Mouse (Mus musculus) hindbrain, embryonic 11.5 days (tissue): Measurements from ENCODE around the gene Wfikkn1. TPM values are rescaled to one million over a fixed set of nuclear protein-coding genes. Genes with fewer than 3 reads are reported as not detected.
A peak's percentile ranks its signal among the peaks of the same experiment; 100 is the strongest.

ENCODE experiments used
- ATAC-seq: fragments of 200-750 bp; cut with Nextera tagmentation; 2 replicates; pipeline ENCODE4 v1.8.0; 2017; ENCODE audit warnings: mild to moderate bottlenecking, moderate TSS enrichment, moderate library complexity; ENCODE audit not compliant: low FRiP score
- DNase-seq: peaks from one replicate; pipeline ENCODE4 v3.0.0-alpha.2; 2015; ENCODE audit warnings: low spot score
- H3K27ac ChIP-seq: fragments of 300-500 bp; sonication (generic); 2 replicates; pipeline ENCODE4 v1.5.1; 2014; ENCODE audit warnings: mild to moderate bottlenecking, low read depth, low read length
- H3K27me3 ChIP-seq: fragments of 300-500 bp; sonication (generic); 2 replicates; pipeline ENCODE4 v1.6.1; 2014; ENCODE audit warnings: mild to moderate bottlenecking, low read length, moderate library complexity, mixed read lengths; ENCODE audit not compliant: control insufficient read depth, insufficient read depth
- H3K36me3 ChIP-seq: fragments of 300-500 bp; sonication (generic); 2 replicates; pipeline ENCODE4 v1.6.1; 2014; ENCODE audit warnings: mild to moderate bottlenecking, low read length, moderate library complexity, mixed read lengths; ENCODE audit not compliant: control insufficient read depth, insufficient read depth
- H3K4me1 ChIP-seq: fragments of 300-500 bp; sonication (generic); replicated peaks from 2 replicates; pipeline ENCODE4 v1.6.1; 2014; ENCODE audit warnings: low read length, mixed read lengths; ENCODE audit not compliant: control insufficient read depth, insufficient read depth
- H3K4me2 ChIP-seq: fragments of 300-500 bp; sonication (generic); replicated peaks from 2 replicates; pipeline ENCODE4 v1.6.1; 2014; ENCODE audit warnings: mild to moderate bottlenecking, low read depth, low read length
- H3K4me3 ChIP-seq: fragments of 300-500 bp; sonication (generic); 2 replicates; pipeline ENCODE4 v1.5.1; 2014; ENCODE audit warnings: low read depth, low read length
- H3K9ac ChIP-seq: fragments of 300-500 bp; sonication (generic); 2 replicates; pipeline ENCODE4 v1.6.1; 2014; ENCODE audit warnings: low read depth, low read length
- H3K9me3 ChIP-seq: fragments of 300-500 bp; sonication (generic); 2 replicates; pipeline ENCODE4 v1.6.1; 2016; ENCODE audit warnings: low read length; ENCODE audit not compliant: control insufficient read depth
- WGBS: fragments of 180-500 bp; shearing (Covaris S2); extraction: QIAGEN DNeasy Blood & Tissue Kit; methylation state at CpG from one replicate; pipeline ENCODE4 v1.1.7; 2014; 5-methylcytosine and 5-hydroxymethylcytosine counted together
- polyA plus RNA-seq: library from polyadenylated mRNA; unstranded; fragments of >200 nt; fragmentation: Nextera tagmentation; extraction: Ambion mirVana; gene quantifications from 2 replicates; pipeline ENCODE4 v1.2.1, GENCODE M21; 2014

The Wfikkn1 gene
- polyA plus RNA-seq, 1 experiment from 2014 or later, result 0.71 TPM

DNA sequence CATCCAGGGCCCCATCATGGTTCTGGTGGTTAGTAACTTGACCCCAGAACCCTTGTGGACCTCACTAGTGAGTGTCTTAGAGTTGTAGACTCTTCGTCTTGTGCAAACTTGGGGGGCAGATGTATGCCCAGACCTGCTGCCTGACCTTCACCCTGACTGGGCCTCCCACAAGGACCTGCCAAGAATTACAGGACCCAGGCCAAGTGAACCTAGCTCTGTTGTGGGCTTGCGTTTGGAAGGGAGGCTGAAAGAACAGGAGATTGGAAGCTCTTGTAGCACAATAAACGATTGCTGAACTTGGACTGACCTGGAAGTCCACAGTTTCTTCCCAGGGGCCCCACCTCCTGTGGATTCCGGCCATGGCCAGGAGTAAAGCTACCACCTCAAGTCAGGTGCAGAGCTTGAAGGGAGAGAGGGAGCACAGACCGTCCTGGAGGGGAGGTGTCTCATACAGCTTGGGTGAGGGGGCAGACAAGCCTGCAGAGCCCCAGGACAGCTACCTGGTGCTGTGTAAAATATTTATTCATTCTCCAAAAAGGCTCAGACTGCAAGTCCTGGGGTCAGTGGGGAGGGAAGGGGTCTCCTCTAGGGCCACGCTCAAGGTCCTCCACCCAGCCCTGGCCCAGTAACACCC, 46.6 kb downstream of the Wfikkn1 start:
- DNase-seq (no peak), ATAC-seq (no peak)
- H3K27me3 ChIP-seq, result no peaks in the 10 kb centered on the region
- peaks cover 43% of the 10 kb centered on the region for H3K4me1 ChIP-seq
- no peaks in the 10 kb centered on the region for H3K9me3 ChIP-seq
- WGBS, result 60% methylated on average over 6 of the region's 6 CpGs
- peak overlapping the region; percentile 91 for H3K4me2 ChIP-seq
- H3K4me3 ChIP-seq, result peak overlapping the region; percentile 83
- H3K36me3 ChIP-seq, result peaks cover 10% of the 10 kb centered on the region
- peak overlapping the region; percentile 94 for H3K27ac ChIP-seq
- H3K9ac ChIP-seq, result peak overlapping the region; percentile 79

DNA sequence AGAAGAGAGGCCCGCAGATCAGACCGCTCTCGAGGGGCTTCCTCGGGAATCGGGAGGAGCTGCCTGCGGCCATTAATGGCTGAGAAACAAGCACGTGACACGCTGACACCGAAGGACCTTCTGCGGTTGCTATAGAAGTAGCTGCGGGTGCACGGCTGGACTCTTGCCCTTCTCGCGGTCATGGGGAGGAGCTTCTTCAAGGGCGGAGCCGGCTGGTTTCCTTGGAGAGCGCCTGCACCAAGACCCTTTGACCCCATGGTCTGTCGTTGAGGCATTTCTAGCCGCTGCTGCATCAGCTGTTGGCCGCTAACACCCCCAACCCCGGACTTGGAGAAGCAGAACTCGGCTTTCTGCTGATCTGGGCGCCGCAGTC, 47.4 kb downstream of the Wfikkn1 start, which contains the start of gene Stub1:
Gene Stub1, minus strand, starts transcription at position 114 of the 373 bp plus-strand sequence.
- WGBS, result under 1% methylated on average over 24 of the region's 24 CpGs

DNA sequence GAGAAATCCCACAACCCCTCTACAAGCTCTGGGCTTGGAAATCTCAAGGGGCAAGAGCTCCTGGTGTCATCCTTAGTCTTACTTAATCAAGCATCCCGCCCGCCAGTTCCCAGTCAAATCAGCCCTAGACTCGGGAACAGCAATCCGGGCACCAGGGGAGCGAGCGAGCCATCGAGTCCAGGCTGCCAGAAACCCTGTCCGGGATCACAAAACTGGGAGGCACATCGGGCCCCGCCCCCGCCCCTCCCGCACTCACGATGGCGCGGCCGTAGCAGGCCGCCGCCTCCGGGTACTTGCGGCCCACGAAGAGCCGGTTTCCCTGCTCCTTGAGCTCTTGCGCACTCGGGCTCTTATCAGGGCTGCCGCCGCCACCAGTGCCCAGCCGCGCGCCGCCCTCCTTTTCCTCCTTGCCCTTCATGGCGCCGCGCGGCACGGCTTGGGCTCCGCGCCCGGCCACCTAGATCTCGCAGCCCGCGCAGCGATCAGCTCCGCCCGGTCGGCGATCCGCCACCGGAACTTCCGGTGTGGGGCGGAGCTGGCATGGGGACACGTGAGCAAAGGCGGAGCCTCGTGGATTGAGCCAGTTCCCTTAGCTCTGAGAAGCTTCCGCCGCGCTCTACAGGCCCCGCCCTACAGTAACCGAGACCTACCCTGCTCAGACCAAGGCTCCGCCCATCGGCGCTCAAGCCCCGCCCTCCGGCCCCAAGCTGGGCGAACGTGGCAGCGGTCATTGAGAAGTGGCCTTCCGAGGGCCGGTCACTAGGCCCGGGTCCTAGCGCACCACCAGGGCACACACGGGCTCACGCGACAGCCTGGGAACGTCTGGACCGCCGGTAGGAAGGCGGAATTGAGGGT, 48.0 kb downstream of the Wfikkn1 start:
- WGBS, result 0% methylated on average over 71 of the region's 77 CpGs
- no peaks in the 10 kb centered on the region for H3K27me3 ChIP-seq
- peak; percentile 99 for DNase-seq
- peak overlapping the region; percentile 94 for H3K27ac ChIP-seq
- no peaks in the 10 kb centered on the region for H3K9me3 ChIP-seq
- H3K4me3 ChIP-seq, result peak overlapping the region; percentile 83
- H3K36me3 ChIP-seq, result peaks cover 8% of the 10 kb centered on the region; the same call in 1 of the 2 replicates
- peak overlapping the region; percentile 79 for H3K9ac ChIP-seq
- peaks cover 45% of the 10 kb centered on the region for H3K4me1 ChIP-seq
- peak; percentile 90 for ATAC-seq
- H3K4me2 ChIP-seq, result peak overlapping the region; percentile 91

More for the DNA sequence above, 47.4 kb downstream of the Wfikkn1 start, which contains the start of gene Stub1:
- Histone ChIP-seq H3K36me3 (peaks cover 8% of the 10 kb centered on the region; the same call in 1 of the 2 replicates), H3K9me3 (no peaks in the 10 kb centered on the region), H3K4me2 (peak within 1 kb of the TSS; percentile 91), H3K4me3 (peak within 1 kb of the TSS; percentile 83), H3K27ac (peak within 1 kb of the TSS; percentile 94), H3K9ac (peak within 1 kb of the TSS; percentile 79), H3K27me3 (no peaks in the 10 kb centered on the region), H3K4me1 (peaks cover 46% of the 10 kb centered on the region)
- DNase-seq (peak; percentile 87), ATAC-seq (peak; percentile 75)

DNA sequence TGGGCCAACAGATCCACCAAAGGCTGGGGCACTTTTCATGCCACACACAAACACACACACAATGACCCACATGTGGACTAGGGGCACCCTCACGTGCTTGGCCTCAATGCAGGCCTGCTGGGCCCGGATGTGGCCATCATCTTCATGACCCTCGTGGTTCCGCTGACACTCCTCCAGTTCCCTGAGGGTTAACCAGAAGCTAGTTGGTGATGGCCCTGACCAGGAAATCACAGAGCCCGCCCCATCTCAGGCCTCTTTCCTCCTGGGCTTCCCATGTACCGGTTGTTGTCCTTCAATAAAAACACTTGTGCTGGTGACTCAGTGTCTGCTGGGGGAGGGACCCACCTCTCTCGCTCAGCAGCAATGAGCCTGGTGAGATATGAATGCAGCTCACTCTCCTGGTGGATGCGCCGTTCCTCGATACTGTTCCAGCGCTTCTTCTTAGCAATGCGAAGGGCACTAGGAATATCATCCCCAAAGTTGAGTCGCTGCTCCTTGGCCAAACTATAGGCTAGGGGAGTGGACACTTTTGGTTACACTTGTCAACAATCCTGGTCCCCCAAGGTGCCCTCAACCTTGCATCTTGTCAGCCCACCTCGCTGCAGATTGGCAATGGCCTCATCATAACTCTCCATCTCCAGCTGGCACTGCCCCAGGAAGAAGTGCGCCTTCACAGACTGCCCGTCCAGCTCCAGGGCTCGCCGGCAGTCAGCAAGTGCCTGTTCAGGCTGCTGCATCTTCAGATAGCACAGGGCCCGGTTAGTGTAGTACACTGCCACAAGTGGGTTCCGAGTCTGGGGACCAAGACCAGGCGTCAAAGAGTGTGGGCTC, 49.0 kb downstream of the Wfikkn1 start:
- Histone ChIP-seq H3K9ac (peak overlapping the region; percentile 79), H3K4me3 (peak overlapping the region; percentile 83), H3K9me3 (no peaks in the 10 kb centered on the region), H3K4me2 (peak overlapping the region; percentile 91), H3K27me3 (no peaks in the 10 kb centered on the region), H3K4me1 (peaks cover 38% of the 10 kb centered on the region), H3K27ac (no peak overlapping the region; the same call in 1 of the 2 replicates), H3K36me3 (peaks cover 8% of the 10 kb centered on the region; the same call in 1 of the 2 replicates)
- WGBS, result 64% methylated on average over 21 of the region's 21 CpGs
- DNase-seq (peak; percentile 19), ATAC-seq (no peak)

DNA sequence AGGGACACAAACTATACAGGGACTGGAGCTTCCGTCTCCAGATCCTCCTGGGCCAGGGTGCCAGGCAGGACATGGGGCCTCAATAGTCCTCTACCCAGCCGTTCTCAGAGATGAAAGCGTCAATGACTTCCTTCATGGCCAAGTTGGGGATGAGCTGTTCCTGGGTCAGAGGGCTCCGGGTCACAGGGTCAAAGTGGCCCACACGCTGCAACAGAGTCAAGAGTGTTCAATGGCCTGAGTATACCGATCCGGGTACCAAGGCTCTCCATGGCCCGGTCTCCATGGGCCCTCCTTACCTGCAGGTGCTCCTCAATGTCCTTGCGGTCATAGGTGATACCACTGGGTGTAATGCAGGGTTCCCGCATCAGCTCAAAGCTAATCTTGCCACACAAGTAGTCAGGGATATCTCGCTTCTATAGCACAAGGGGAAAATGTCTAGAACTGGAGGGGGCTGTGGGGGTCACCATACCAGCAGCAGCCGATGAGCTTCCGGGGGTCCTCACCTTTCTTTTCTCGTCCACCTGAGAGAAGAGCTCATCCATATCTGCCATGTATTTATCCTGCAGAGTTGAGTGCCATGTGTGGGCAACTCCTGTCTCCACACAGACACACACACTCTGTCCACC, 49.7 kb downstream of the Wfikkn1 start:
- WGBS, result 89% methylated on average over 14 of the region's 14 CpGs
- Histone ChIP-seq H3K9ac (0 out of 2 replicates have a peak overlapping the region, but pooled peaks have one; percentile 23), H3K27me3 (no peaks in the 10 kb centered on the region), H3K27ac (no peak overlapping the region), H3K36me3 (peaks cover 8% of the 10 kb centered on the region; the same call in 1 of the 2 replicates), H3K9me3 (no peaks in the 10 kb centered on the region), H3K4me1 (peaks cover 32% of the 10 kb centered on the region), H3K4me2 (0 out of 2 replicates have a peak overlapping the region, but pooled peaks have one; percentile 91), H3K4me3 (0 out of 2 replicates have a peak overlapping the region, but pooled peaks have one; percentile 6)
- DNase-seq (no peak), ATAC-seq (no peak)

DNA sequence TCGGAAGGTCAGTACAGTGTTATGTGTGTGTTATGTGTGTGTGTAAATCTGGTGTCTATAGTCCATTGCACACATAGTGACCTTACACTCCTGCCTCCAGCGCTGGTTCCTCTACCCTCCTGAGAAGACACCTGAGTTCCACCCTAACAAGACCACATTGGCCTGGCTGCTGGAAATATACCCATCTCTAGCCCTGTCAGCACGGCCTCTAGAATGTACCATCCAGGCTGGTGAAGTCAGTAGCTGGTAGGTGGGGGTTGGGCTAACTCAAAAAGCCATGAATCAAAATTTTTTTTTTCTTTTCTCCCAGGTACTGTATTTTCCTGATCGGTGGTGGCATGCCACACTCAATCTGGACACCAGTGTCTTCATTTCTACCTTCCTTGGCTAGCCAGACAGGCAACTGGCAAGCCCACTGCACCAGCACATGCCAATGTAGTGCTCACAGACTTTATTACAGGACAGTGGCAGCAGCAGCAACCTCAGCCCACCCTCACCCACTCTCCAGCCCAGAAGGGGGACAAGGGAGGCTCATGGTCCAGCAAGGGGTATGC, 50.4 kb downstream of the Wfikkn1 start:
- H3K27ac ChIP-seq, result no peak overlapping the region
- peak overlapping the region; percentile 78 for H3K4me2 ChIP-seq
- 0 out of 2 replicates have a peak overlapping the region, but pooled peaks have one; percentile 23 for H3K9ac ChIP-seq
- peaks cover 8% of the 10 kb centered on the region; the same call in 1 of the 2 replicates for H3K36me3 ChIP-seq
- H3K27me3 ChIP-seq, result no peaks in the 10 kb centered on the region
- peaks cover 30% of the 10 kb centered on the region for H3K4me1 ChIP-seq
- ATAC-seq (no peak), DNase-seq (no peak)
- peak overlapping the region; percentile 65; the same call in 1 of the 2 replicates for H3K4me3 ChIP-seq
- 86% methylated on average over 4 of the region's 4 CpGs for WGBS
- H3K9me3 ChIP-seq, result no peaks in the 10 kb centered on the region

DNA sequence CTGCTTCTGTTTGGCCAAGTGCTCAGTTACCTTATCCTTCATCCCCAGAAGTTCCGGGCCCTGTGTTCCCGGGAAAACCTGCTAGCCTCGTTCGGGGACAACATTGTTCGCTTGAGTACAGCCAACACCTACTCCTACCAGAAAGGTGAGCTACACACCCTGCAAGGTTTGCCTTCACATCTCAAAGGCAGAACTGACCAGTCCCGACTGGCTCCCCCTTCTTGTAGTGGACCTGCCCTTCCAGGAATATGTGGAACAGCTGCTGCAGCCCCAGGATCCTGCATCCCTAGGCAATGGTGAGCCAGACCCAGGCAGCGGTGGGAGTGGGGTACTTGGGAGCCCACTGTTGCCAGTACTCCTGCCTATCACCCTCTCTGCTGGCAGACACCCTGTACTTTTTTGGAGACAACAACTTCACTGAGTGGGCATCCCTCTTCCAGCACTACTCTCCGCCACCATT, 51.1 kb downstream of the Wfikkn1 start:
- DNase-seq, result no peak
- H3K4me1 ChIP-seq, result peaks cover 29% of the 10 kb centered on the region
- WGBS, result 45% methylated on average over 8 of the region's 8 CpGs
- peak overlapping the region; percentile 65 for H3K4me3 ChIP-seq
- H3K27ac ChIP-seq, result peak overlapping the region; percentile 76
- H3K9me3 ChIP-seq, result no peaks in the 10 kb centered on the region
- no peaks in the 10 kb centered on the region for H3K27me3 ChIP-seq
- no peak for ATAC-seq
- peak overlapping the region; percentile 88 for H3K9ac ChIP-seq
- H3K36me3 ChIP-seq, result peaks cover 4% of the 10 kb centered on the region; the same call in 1 of the 2 replicates
- H3K4me2 ChIP-seq, result peak overlapping the region; percentile 78
